Mouse (Mus musculus) ES-Bruce4 (cell line): ENCODE results near the gene Bcl2l15.

ENCODE experiments used
- CTCF ChIP-seq: IDR thresholded peaks from one replicate; pipeline ENCODE4 v1.8.1; 2011; ENCODE audit warnings: low read depth, low read length
- EP300 ChIP-seq: IDR thresholded peaks from 2 replicates; pipeline ENCODE4 v1.6.1; 2011; ENCODE audit warnings: low read depth, low read length; ENCODE audit not compliant: insufficient read depth
- POLR2A ChIP-seq: IDR thresholded peaks from one replicate; pipeline ENCODE4 v1.8.1; 2011; ENCODE audit warnings: low read length; ENCODE audit not compliant: insufficient read depth

- TF ChIP-seq POLR2A (no peak), EP300 (no peak), CTCF (no peak)
These were observed 29.5 kb upstream of the Bcl2l15 start for GRCm38 (mm10) chr3:103802861-103803260.
